In the genomic region with DNA sequence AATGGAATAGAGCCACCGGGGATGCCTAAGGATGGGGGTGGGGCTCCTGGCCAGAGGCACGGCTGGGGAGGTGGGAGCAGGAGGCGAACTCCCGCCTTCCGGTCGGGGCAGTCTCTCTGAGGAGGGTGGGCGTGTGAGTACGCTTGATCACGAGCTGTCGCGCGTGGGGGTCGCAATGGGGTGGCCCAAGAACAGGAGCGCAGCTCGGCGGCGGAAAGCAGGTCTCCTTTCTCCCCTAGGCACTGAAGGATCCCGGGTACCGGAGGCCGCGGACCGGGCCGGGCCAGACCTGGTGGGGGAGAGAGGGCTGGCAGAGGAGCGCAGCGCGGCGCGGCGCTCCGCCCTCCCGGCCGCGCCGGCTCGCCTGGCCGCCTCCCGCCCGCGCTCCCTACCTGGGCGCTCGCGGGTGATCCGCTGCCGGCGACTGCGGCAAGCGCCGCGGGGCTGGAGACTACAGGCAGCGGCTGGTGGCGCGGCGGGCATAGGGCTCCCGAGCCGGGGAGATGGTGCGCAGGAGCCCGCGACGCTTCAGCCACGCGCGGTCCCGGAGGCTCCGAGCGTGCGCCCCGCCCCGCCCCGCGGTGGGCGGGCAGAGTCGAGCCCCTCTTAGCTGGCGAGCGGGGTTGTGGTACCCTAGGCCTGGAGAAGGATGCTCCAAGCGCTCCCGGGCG, we compare ENCODE assay signal across 9 mouse cellular contexts. TPM values are rescaled to one million over a fixed set of nuclear protein-coding genes. Genes with fewer than 3 reads are reported as not detected.
DNase-seq lines count a peak whose midpoint lies in the region; ATAC-seq and TF ChIP-seq lines count a peak whose summit lies in the region.
"Had no signal": no experiment of that assay in that cellular context is flagged by ENCODE, and none has a peak within 500 bp of the region (broad histone marks: within the 10 kb centered on the region; RNA-seq: fewer than 3 reads in every experiment).

A gene (minus strand): TSS at position 530 of the 671 bp plus-strand sequence.

- no peaks in the 10 kb centered on the region for H3K9me3 ChIP-seq in heart, embryonic 12.5 days (replicated peaks)
- no peaks in the 10 kb centered on the region for H3K9me3 ChIP-seq in liver, embryonic 12.5 days (replicated peaks)

- intact Hi-C loops in heart, postnatal 25 days (cut with DNase I) = no loop called here

- peak within 1 kb of the TSS; percentile 35 for H3ac ChIP-seq in C2C12 (ENCODE audit: control insufficient read depth, insufficient read length, low read depth)

- H3K4me1 ChIP-seq in heart, embryonic 12.5 days (replicated peaks) = peaks cover 19% of the 10 kb centered on the region
- H3K4me1 ChIP-seq in embryonic fibroblast, embryonic 13.5 days (ENCODE audit: control insufficient read depth, insufficient read depth, low read length) = 0 out of 2 replicates have a peak, but pooled peaks cover 2% of the 10 kb centered on the region
- H3K4me1 ChIP-seq in liver, embryonic 12.5 days = peaks cover 8% of the 10 kb centered on the region; the same call in 1 of the 2 replicates

- DNase-seq in heart, postnatal 25 days (ENCODE audit: low spot score) = no peak
- DNase-seq in spleen, adult 18-20 months = no peak
- no peak for DNase-seq in cerebellum, adult 11-12 months
- no peak for DNase-seq in kidney, adult 18-20 months

- 0 out of 2 replicates have a peak, but pooled peaks have one; percentile 28 for ATAC-seq in heart, embryonic 12.5 days (ENCODE audit: insufficient number of reproducible peaks, low FRiP score)
- ATAC-seq in liver, embryonic 12.5 days = no peak

- no peak for TF ChIP-seq CTCF in C2C12 (IDR thresholded peaks at IDR 0.05; ENCODE audit: control insufficient read depth, insufficient read depth, insufficient read length)
- TF ChIP-seq CTCF in embryonic fibroblast, embryonic 13.5 days (IDR thresholded peaks at IDR 0.05; ENCODE audit: borderline replicate concordance, insufficient read depth, low read length) = no peak

- peaks cover 80% of the 10 kb centered on the region for H3K27me3 ChIP-seq in heart, embryonic 12.5 days (replicated peaks)
- H3K27me3 ChIP-seq in C2C12 (ENCODE audit: control insufficient read depth, insufficient read depth, insufficient read length) = peaks cover 39% of the 10 kb centered on the region
- H3K27me3 ChIP-seq in liver, embryonic 12.5 days (replicated peaks) = peaks cover 78% of the 10 kb centered on the region

- no peaks in the 10 kb centered on the region for H3K79me2 ChIP-seq in C2C12 (ENCODE audit: control insufficient read depth, insufficient read depth)

- peak within 1 kb of the TSS; percentile 46 for H3K9ac ChIP-seq in heart, embryonic 12.5 days
- H3K9ac ChIP-seq in liver, embryonic 12.5 days = no peak within 1 kb of the TSS

- H3K4me3 ChIP-seq in heart, embryonic 12.5 days = peak within 1 kb of the TSS; percentile 59
- H3K4me3 ChIP-seq in C2C12 (ENCODE audit: insufficient read depth, poor library complexity, severe bottlenecking) = no peak within 1 kb of the TSS
- H3K4me3 ChIP-seq in embryonic fibroblast, embryonic 13.5 days (ENCODE audit: insufficient read depth, low read length) = peak within 1 kb of the TSS; percentile 26
- H3K4me3 ChIP-seq in liver, embryonic 12.5 days = peak within 1 kb of the TSS; percentile 44

- WGBS in heart, embryonic 12.5 days = 1% methylated on average over 71 of the region's 77 CpGs
- WGBS in liver, embryonic 12.5 days (ENCODE audit: insufficient replicate concordance) = 3% methylated on average over 62 of the region's 77 CpGs

- TF ChIP-seq POLR2A in embryonic fibroblast, embryonic 13.5 days (IDR thresholded peaks at IDR 0.05; ENCODE audit: low read depth, low read length) = no peak

- no peaks in the 10 kb centered on the region for H3K36me3 ChIP-seq in heart, embryonic 12.5 days
- H3K36me3 ChIP-seq in C2C12 (ENCODE audit: control insufficient read depth, insufficient read depth) = no peaks in the 10 kb centered on the region
- H3K36me3 ChIP-seq in liver, embryonic 12.5 days = no peaks in the 10 kb centered on the region

- peak within 1 kb of the TSS; percentile 92 for H3K4me2 ChIP-seq in heart, embryonic 12.5 days
- H3K4me2 ChIP-seq in liver, embryonic 12.5 days = peak within 1 kb of the TSS; percentile 61

- no peak within 1 kb of the TSS for H3K27ac ChIP-seq in heart, embryonic 12.5 days (ENCODE audit: poor library complexity, severe bottlenecking)
- H3K27ac ChIP-seq in embryonic fibroblast, embryonic 13.5 days (ENCODE audit: insufficient read depth, low read length) = no peak within 1 kb of the TSS
- no peak within 1 kb of the TSS for H3K27ac ChIP-seq in liver, embryonic 12.5 days

- H3K79me3 ChIP-seq in C2C12 (ENCODE audit: low read depth) = no peaks in the 10 kb centered on the region

TF ChIP-seq in C2C12, 6 proteins besides CTCF, POLR2A, EP300 and RAD21:
- no peak for TF ChIP-seq MYOG (IDR thresholded peaks at IDR 0.05; ENCODE audit: control insufficient read depth, extremely low read depth, insufficient read length)
- TF ChIP-seq USF1 (IDR thresholded peaks at IDR 0.05; ENCODE audit: low read depth) = no peak
- TF ChIP-seq MYOD1 (IDR thresholded peaks at IDR 0.05; ENCODE audit: control insufficient read depth, insufficient read length, low read depth) = no peak
- no peak for TF ChIP-seq FOSL1 (IDR thresholded peaks at IDR 0.05; ENCODE audit: insufficient read depth, low read length, poor library complexity, severe bottlenecking)
- no peak for TF ChIP-seq CEBPB (IDR thresholded peaks at IDR 0.05; ENCODE audit: low read depth)
- TF ChIP-seq MAX (IDR thresholded peaks at IDR 0.05) = no peak
TF ChIP-seq in C2C12: peak in this region for 0.

RNA-seq across cellular contexts. Expression of the gene that starts here (rescaled TPM):
- not detected in 2 replicates for polyA plus RNA-seq in heart, embryonic 12.5 days (2016; fragmentation: Nextera tagmentation; extraction: Ambion mirVana)
- not detected for total RNA-seq in heart, postnatal 25 days (2021)
- polyA plus RNA-seq in C2C12 (2012; fragmentation: generic; extraction: Trizol) = 0.02 TPM
- not detected in 2 replicates for polyA plus RNA-seq in embryonic fibroblast, embryonic 13.5 days (2011; ENCODE audit: insufficient read length, low read depth, missing spikeins)
- 0.10 TPM in 1 of 2 replicates, not detected in the other for polyA plus RNA-seq in liver, embryonic 12.5 days (2016; fragmentation: Nextera tagmentation; extraction: Ambion mirVana)
- polyA plus RNA-seq: spleen, adult 2 months had no signal

Comparison
In these comparisons a context has a peak if more than half of its experiments do, and no peak if none do; other contexts are left out.
1. Peak in ATAC-seq, H3K4me3 ChIP-seq, H3K9ac ChIP-seq and H3K4me2 ChIP-seq in heart, embryonic 12.5 days; RNA of the gene not detected or under 1 TPM.